Mouse (Mus musculus): ENCODE measurements at regions not wholly inside any gene's neighbourhood (a gene's known extent, or its start where the extent isn't known, plus 50 kb on each side); places are given as distances from the start of the nearest gene placed in this dataset.
A peak's percentile ranks its signal among the peaks of the same experiment; 100 is the strongest.

DNA sequence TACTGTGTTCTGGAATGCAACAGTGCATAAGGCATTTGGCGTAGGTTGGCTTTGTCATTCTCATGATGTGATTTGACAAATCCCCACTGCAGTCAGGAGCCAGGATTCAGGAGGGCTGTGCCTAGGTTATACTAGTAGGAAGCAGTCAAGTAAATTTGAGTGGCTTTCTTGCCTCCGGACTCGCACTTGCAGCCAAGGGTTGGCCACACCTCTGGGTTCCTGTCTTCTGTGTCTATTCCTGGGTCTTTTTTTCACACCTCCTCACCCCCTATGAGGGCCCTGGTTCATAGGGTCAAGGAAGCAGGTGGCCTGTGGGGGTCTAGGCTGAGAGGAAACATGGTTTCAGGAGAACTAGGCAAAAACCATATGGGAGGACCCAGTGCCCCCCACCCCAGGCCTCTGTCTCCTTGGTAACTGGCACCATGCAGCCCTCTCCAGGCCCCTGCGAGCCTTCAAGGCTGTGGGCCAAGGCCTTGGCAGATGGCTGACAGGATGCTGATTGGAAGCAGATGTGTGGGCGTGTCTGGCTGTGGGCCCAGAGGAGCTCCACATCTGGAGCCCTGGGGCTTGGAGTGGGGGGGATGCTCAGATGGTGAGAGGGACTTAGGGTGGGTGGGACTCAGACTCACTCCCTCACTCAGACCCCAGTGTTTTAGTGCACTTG, 195.7 kb downstream of the Rgs3 start:
- intact Hi-C loops (cut with DNase I), result loop anchor here (2.0 kb wide), 1 partner anchor 15 kb away; no protein-coding TSS in a partner anchor
- DNase-seq, result peak; percentile 83 to 88

GRCm38 (mm10) chr4:62756721-62757206, 197.1 kb downstream of the Rgs3 start:
- intact Hi-C loops (cut with DNase I), result no loop called here
- DNase-seq, result no peak

DNA sequence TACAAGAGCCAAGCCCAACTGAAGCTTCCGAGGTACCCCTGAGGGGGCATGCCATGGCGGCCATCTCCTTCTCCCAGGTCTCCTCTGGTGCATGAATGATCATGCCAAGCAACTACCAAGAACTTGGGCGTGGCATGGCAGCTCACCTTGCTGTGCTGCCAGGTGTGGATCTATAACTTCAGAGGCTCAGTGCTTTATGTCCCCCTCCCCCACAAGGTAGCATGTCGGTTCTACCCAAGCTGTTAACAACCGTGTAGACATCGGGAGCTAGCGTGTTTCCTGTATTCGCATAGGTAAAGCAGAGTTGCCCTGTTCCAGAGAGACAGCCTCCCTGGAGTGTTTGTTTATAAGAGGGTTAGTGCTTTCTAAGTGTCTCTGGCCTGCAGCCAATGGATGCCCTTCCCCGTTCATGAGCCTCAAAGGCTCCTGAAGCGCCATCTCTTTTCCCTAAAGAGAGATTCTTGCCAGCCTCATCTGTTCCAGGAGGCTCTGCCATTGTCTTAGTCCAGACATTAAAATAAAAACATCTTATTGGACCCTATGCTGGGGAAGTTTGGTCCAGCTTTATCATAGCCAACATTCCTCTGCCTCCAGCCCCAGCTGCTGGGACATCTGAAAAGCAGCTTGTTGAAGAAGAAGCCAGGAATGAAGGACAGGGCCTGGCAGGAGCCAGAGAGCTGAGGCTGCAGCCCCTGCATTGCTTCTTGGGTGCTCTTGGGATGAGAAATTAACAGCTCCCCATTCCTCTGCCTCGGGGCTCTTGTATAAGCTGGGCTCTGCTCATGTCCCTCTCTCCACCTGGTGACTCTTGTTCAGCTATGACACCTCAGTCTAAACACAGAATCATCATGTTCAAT, 201.3 kb downstream of the Rgs3 start:
- intact Hi-C loops (cut with DNase I), result loop anchor here (1.0 to 10.0 kb wide), 6 partner anchors 24 to 416 kb away; no protein-coding TSS in a partner anchor
- DNase-seq, result peak in 1 of 2 experiments; percentile 48

GRCm38 (mm10) chr4:62761672-62762071, 202.0 kb downstream of the Rgs3 start:
- DNase-seq, result peak; percentile 83 to 94
- intact Hi-C loops (cut with DNase I), result loop anchor here (1.0 to 10.0 kb wide), 6 partner anchors 25 to 417 kb away; no protein-coding TSS in a partner anchor

GRCm38 (mm10) chr4:62763990-62764389, 201.4 kb upstream of the Zfp618 start:
- peak; percentile 86 to 92 for DNase-seq
- intact Hi-C loops (cut with DNase I), result loop anchor here (1.0 to 10.0 kb wide), 4 partner anchors 152 to 419 kb away; no protein-coding TSS in a partner anchor

- no peak for DNase-seq
- intact Hi-C loops (cut with DNase I), result loop anchor here (10.0 kb wide), 1 partner anchor 425 kb away; no protein-coding TSS in a partner anchor
These were observed 195.7 kb upstream of the Zfp618 start for GRCm38 (mm10) chr4:62769469-62770234.

DNA sequence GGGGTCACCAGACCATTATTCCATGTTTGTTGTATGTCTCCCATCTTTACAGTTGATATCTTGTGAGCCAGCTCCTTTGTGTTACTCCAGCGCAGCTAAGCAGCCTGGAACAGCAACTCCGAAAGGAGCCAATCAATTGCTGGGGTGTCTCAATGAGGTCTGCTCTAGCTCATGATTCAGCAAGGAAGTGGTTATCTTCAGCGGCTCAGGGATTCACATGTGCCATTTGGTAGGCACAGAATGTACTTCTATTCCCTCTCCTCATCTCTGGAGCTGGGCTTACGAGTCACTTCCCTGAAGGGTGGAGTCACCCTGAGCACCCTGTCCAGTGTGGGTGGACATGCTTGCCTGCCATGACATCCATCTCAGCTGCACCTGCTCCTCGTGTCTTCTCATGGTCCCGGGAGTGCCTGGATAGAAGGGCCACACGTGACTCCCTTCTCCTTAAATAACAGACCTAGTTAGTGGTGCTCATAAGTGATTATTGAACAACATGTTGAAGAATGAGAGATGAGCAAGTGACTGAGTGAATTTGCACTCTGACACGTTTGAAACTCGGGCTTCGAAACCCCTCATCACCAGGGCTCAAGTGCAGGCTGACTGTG, 190.3 kb upstream of the Zfp618 start:
- no peak for DNase-seq
- intact Hi-C loops (cut with DNase I), result no loop called here

DNA sequence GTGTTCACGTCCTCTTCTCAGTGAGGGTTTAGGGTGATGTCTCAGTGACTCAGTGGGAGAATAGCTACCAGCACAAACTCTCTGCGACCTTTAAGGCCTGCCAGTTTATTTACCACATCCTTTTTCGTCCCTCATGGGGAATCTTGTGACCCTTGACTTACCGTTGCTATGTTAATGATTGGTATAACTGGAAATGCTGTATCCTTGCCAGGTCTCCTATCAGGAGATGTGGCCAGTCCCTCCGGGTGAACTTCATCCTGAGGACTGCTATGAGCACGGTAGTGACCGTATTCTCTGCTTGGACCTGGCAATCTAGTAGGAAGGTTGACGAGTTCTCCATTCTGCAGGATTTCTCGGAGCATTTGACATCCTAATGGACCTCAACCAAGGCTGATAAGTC, 188.5 kb upstream of the Zfp618 start:
- no peak for DNase-seq
- intact Hi-C loops (cut with DNase I), result no loop called here

DNA sequence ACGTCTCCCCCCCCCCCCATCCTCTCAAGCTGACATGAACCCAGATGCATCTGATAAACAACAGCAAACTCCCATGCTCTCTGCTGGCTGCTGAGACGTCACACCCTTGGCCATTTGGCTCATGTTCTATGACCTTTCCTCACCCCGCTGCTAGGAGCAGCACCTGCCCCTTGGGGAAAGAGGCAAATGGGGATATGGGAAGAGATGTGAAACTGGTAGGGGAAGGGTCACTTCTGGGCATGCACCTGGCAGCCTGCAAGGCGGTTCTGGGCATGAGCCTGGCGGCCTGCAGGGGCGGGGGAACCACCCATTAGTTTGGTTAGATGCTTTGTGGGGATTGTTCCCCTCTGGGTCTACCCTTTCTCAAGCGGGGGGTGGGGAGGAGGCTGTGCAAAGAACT, 187.9 kb upstream of the Zfp618 start:
- intact Hi-C loops (cut with DNase I), result no loop called here

DNA sequence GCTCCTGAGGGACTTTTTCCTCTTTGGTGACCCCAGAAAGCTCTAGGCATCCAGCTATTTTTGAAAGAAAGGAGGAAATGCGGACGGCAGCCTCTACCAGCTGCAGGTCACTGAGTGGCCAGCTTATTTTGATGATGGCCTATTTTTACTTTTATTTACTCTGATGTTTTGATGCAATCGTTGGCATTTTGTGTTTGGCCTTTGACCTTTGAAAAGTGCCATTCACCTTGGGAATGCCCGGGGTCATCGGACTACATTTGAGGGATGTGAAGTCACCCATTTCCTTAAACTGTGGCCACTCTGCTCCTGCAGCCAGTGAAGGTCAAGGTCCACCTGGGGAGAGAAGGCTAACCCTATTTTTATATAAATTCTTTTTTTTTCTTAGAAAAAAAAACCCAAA, 186.8 kb upstream of the Zfp618 start:
- intact Hi-C loops (cut with DNase I), result no loop called here
- no peak for DNase-seq

More for the DNA sequence above, 187.9 kb upstream of the Zfp618 start:
- no peak for DNase-seq

DNA sequence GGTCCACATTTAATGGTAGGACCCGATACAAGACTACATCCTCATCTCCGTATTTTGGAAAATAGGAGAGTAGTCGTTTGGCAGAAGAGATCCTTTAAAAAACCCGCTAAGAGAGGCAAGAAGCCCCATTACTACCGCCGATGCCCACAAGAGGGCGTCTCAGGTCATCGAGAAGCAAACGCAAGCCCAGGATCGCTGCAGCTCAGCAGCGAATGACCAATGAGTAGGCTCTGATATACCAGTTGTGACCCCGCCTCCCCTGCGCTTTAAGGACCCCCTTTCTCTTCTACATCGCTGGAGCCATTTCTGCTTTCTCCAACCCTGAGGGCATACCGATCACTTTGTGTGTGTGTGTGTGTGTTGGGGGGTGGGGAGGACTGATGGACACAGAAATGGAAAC, 185.0 kb upstream of the Zfp618 start:
- DNase-seq, result peak; percentile 88 to 93
- intact Hi-C loops (cut with DNase I), result loop anchor here (2.0 to 5.0 kb wide), 4 partner anchors 102 to 338 kb away; no protein-coding TSS in a partner anchor

DNA sequence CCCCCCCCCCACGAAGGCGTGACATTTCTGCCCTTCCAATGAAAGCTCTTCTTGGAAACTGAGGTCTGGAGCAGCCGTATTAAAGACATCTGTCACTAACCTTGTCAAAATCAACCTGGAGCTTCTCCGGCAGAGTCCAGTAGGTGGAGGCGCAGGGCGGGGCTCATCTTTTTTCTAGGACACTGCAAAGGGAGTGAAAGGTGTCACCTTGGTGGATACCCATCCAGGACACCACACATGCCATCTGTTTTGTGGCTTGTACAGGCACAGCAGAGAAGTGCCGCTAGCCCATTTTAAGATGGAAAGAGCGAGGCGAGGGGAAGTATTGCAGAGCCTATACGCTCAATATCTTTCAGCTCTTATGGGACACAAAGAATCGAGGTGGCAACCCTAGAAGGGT, 184.5 kb upstream of the Zfp618 start:
- intact Hi-C loops (cut with DNase I), result loop anchor here (2.0 to 5.0 kb wide), 4 partner anchors 101 to 338 kb away; no protein-coding TSS in a partner anchor
- DNase-seq, result no peak

- intact Hi-C loops (cut with DNase I), result loop anchor here (2.0 to 5.0 kb wide), 4 partner anchors 101 to 337 kb away; no protein-coding TSS in a partner anchor
These were observed 184.0 kb upstream of the Zfp618 start for GRCm38 (mm10) chr4:62781309-62781800.

GRCm38 (mm10) chr4:62785711-62786110, 179.7 kb upstream of the Zfp618 start:
- DNase-seq, result no peak
- intact Hi-C loops (cut with DNase I), result no loop called here

More at GRCm38 (mm10) chr4:62781309-62781800, 184.0 kb upstream of the Zfp618 start:
- DNase-seq, result no peak

- intact Hi-C loops (cut with DNase I), result no loop called here
- no peak for DNase-seq
These were observed 175.7 kb upstream of the Zfp618 start for GRCm38 (mm10) chr4:62789696-62790095.

DNA sequence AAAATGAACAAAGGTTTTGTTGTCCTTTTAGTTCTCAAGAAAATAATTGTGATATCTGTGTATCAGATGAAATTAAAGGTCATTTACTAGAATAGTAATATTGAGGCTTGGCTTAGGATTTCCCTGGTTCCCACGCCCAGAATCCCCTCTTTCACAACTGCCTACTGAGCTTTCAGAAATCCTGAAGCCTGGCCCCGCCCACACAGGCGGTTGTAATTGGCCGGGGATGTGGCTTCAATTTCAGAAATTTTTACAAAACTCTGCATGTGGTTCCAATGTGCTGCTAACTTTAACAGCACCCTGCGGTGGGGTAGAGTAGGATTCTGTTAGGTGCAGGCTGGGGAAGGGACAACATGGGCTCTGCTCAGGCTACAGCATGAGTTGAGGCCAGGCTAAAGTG, 171.8 kb upstream of the Zfp618 start:
- intact Hi-C loops (cut with DNase I), result no loop called here
- DNase-seq, result no peak

- intact Hi-C loops (cut with DNase I), result no loop called here
- no peak for DNase-seq
These were observed 169.8 kb upstream of the Zfp618 start for GRCm38 (mm10) chr4:62795538-62795937.

GRCm38 (mm10) chr4:62799923-62800322, 165.4 kb upstream of the Zfp618 start:
- intact Hi-C loops (cut with DNase I), result no loop called here
- DNase-seq, result no peak

DNA sequence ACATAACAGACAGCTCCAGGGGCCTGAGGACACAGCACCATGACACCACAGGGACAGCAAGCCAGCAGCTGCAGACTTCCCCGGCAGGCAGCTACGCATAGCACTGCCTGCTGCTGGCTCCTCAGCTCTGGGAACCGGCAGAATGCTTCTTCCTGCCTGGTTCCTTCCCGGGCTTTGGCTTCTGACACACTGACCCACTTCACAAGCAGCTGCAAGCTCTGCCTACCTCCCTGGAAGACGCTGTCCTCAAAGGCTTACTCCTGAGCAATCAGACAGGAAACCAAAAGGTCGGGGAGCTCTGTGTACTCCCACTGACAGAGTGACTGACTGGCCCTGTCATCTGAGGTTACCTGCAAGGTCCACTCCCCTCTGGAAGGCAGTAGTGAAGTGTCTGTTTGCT, 159.5 kb upstream of the Zfp618 start:
- peak; percentile 11 to 42 for DNase-seq
- intact Hi-C loops (cut with DNase I), result no loop called here

GRCm38 (mm10) chr4:62806786-62807185, 158.6 kb upstream of the Zfp618 start:
- no peak for DNase-seq
- intact Hi-C loops (cut with DNase I), result no loop called here

Measured in heart, postnatal 14 days (tissue).